Mouse (Mus musculus): Measurements from ENCODE around the gene Klk1b8. TPM values are rescaled to one million over a fixed set of nuclear protein-coding genes. Genes with fewer than 3 reads are reported as not detected.
"Not testable (repeated sequence)": the region's sequence is repeated elsewhere in the genome, so short reads cannot be mapped to it uniquely, and the experiment has no call there.

Klk1b8 gene
- total and polyA plus RNA-seq, 3 experiments: not detected

- Histone ChIP-seq H3K4me3 (no peak overlapping the region), H3K79me2 (replicated peaks; ENCODE audit: control insufficient read depth, insufficient read depth, low read length) (no peaks in the 10 kb centered on the region), H3K36me3 (ENCODE audit: control insufficient read depth, insufficient read depth, low read length) (no peaks in the 10 kb centered on the region), H3K27ac (no peak overlapping the region), H3K9ac (ENCODE audit: low read depth, low read length) (no peak overlapping the region), H3K27me3 (ENCODE audit: control insufficient read depth, insufficient read depth, low read length) (no peaks in the 10 kb centered on the region), H3K4me1 (ENCODE audit: control insufficient read depth, insufficient read depth, low read length) (no peaks in the 10 kb centered on the region)
- TF ChIP-seq POLR2A (IDR thresholded peaks at IDR 0.05; ENCODE audit: insufficient read depth, low read depth, low read length): no peak
- TF ChIP-seq EP300 (IDR thresholded peaks at IDR 0.05; ENCODE audit: insufficient read depth, low read depth, low read length): no peak
- TF ChIP-seq CTCF (IDR thresholded peaks at IDR 0.05): no peak
- WGBS: 63% methylated on average over 3 of the region's 3 CpGs
- intact Hi-C loops (cut with DNase I): no loop called here
- no peak for DNase-seq
Observed at GRCm38 (mm10) chr7:43967058-43967457, 16.6 kb downstream of the Klk1b8 start.

GRCm38 (mm10) chr7:43967612-43968011 is 17.1 kb downstream of the Klk1b8 start:
- intact Hi-C loops (cut with DNase I): no loop called here
- H3K27ac ChIP-seq: no peak overlapping the region
- no peak overlapping the region for H3K4me3 ChIP-seq
- 65% methylated on average over 2 of the region's 2 CpGs for WGBS
- no peak for TF ChIP-seq CTCF (IDR thresholded peaks at IDR 0.05)
- no peak for TF ChIP-seq EP300 (IDR thresholded peaks at IDR 0.05; ENCODE audit: insufficient read depth, low read depth, low read length)
- TF ChIP-seq POLR2A (IDR thresholded peaks at IDR 0.05; ENCODE audit: insufficient read depth, low read depth, low read length): no peak
- DNase-seq: no peak
- H3K27me3 ChIP-seq (ENCODE audit: control insufficient read depth, insufficient read depth, low read length): no peaks in the 10 kb centered on the region
- H3K79me2 ChIP-seq (replicated peaks; ENCODE audit: control insufficient read depth, insufficient read depth, low read length): no peaks in the 10 kb centered on the region
- H3K9ac ChIP-seq (ENCODE audit: low read depth, low read length): no peak overlapping the region
- H3K36me3 ChIP-seq (ENCODE audit: control insufficient read depth, insufficient read depth, low read length): no peaks in the 10 kb centered on the region
- H3K4me1 ChIP-seq (ENCODE audit: control insufficient read depth, insufficient read depth, low read length): no peaks in the 10 kb centered on the region

GRCm38 (mm10) chr7:43975761-43976160 is 25.3 kb downstream of the Klk1b8 start, which contains the start of gene Klk1b9:
TSS of gene Klk1b9 (plus strand) at chr7:43976061.
- H3K27me3 ChIP-seq (ENCODE audit: control insufficient read depth, insufficient read depth, low read length); H3K36me3 ChIP-seq (ENCODE audit: control insufficient read depth, insufficient read depth, low read length); H3K4me1 ChIP-seq (ENCODE audit: control insufficient read depth, insufficient read depth, low read length); H3K27ac ChIP-seq; H3K9ac ChIP-seq (ENCODE audit: low read depth, low read length); intact Hi-C loops (cut with DNase I); DNase-seq; H3K4me3 ChIP-seq; H3K79me2 ChIP-seq (replicated peaks; ENCODE audit: control insufficient read depth, insufficient read depth, low read length): not testable (repeated sequence)
- 58% methylated on average over 1 of the region's 1 CpGs for WGBS

GRCm38 (mm10) chr7:43985657-43986056 is 35.2 kb downstream of the Klk1b8 start:
- Histone ChIP-seq H3K79me2 (replicated peaks; ENCODE audit: control insufficient read depth, insufficient read depth, low read length) (no peaks in the 10 kb centered on the region), H3K27ac (no peak overlapping the region), H3K4me3 (no peak overlapping the region), H3K9ac (ENCODE audit: low read depth, low read length) (no peak overlapping the region), H3K27me3 (ENCODE audit: control insufficient read depth, insufficient read depth, low read length) (no peaks in the 10 kb centered on the region), H3K36me3 (ENCODE audit: control insufficient read depth, insufficient read depth, low read length) (no peaks in the 10 kb centered on the region), H3K4me1 (ENCODE audit: control insufficient read depth, insufficient read depth, low read length) (no peaks in the 10 kb centered on the region)
- intact Hi-C loops (cut with DNase I): no loop called here
- no peak for TF ChIP-seq POLR2A (IDR thresholded peaks at IDR 0.05; ENCODE audit: insufficient read depth, low read depth, low read length)
- no peak for TF ChIP-seq CTCF (IDR thresholded peaks at IDR 0.05)
- no peak for TF ChIP-seq EP300 (IDR thresholded peaks at IDR 0.05; ENCODE audit: insufficient read depth, low read depth, low read length)
- no peak for DNase-seq

GRCm38 (mm10) chr7:43994821-43995220 is 44.4 kb downstream of the Klk1b8 start:
- H3K27ac ChIP-seq; intact Hi-C loops (cut with DNase I); H3K9ac ChIP-seq (ENCODE audit: low read depth, low read length); H3K79me2 ChIP-seq (replicated peaks; ENCODE audit: control insufficient read depth, insufficient read depth, low read length); H3K27me3 ChIP-seq (ENCODE audit: control insufficient read depth, insufficient read depth, low read length); H3K4me3 ChIP-seq; H3K36me3 ChIP-seq (ENCODE audit: control insufficient read depth, insufficient read depth, low read length); H3K4me1 ChIP-seq (ENCODE audit: control insufficient read depth, insufficient read depth, low read length); DNase-seq: not testable (repeated sequence)
- 63% methylated on average over 1 of the region's 1 CpGs for WGBS

- intact Hi-C loops (cut with DNase I); H3K9ac ChIP-seq (ENCODE audit: low read depth, low read length); H3K4me1 ChIP-seq (ENCODE audit: control insufficient read depth, insufficient read depth, low read length); DNase-seq; H3K36me3 ChIP-seq (ENCODE audit: control insufficient read depth, insufficient read depth, low read length); H3K4me3 ChIP-seq; H3K79me2 ChIP-seq (replicated peaks; ENCODE audit: control insufficient read depth, insufficient read depth, low read length); H3K27ac ChIP-seq; H3K27me3 ChIP-seq (ENCODE audit: control insufficient read depth, insufficient read depth, low read length): not testable (repeated sequence)
- 73% methylated on average over 4 of the region's 4 CpGs for WGBS
Observed at GRCm38 (mm10) chr7:43995577-43995976, 45.1 kb downstream of the Klk1b8 start, which contains the start of gene Klk1b11. TSS of gene Klk1b11 (plus strand) at chr7:43995877.

Other genes starting within 250 kb of the Klk1b8 start
- gene Klk13, start 238.1 kb upstream of the Klk1b8 start, total RNA-seq (2021): not detected
- 0.18 and 0.35 TPM in 2 replicates for gene Klk13, start 238.1 kb upstream of the Klk1b8 start, polyA plus RNA-seq (2012; rRNA removed)
- gene Klk12, start 181.8 kb upstream of the Klk1b8 start, total RNA-seq (2021): not detected
- not detected in 2 replicates for gene Klk12, start 181.8 kb upstream of the Klk1b8 start, polyA plus RNA-seq (2012; rRNA removed)
- gene Klk11, start 176.1 kb upstream of the Klk1b8 start, total RNA-seq (2021): under 1 TPM; 0.25 to 0.44 TPM
- gene Klk11, start 176.1 kb upstream of the Klk1b8 start, polyA plus RNA-seq (2012; rRNA removed): 0.20 and 0.78 TPM in 2 replicates
- gene Klk10, start 169.6 kb upstream of the Klk1b8 start, total RNA-seq (2021): under 1 TPM; 0.27 to 0.65 TPM
- 0.70 and 1.8 TPM in 2 replicates for gene Klk10, start 169.6 kb upstream of the Klk1b8 start, polyA plus RNA-seq (2012; rRNA removed)
- gene Klk9, start 158.8 kb upstream of the Klk1b8 start, total RNA-seq (2021): not detected
- 0.12 TPM in 2 replicates for gene Klk9, start 158.8 kb upstream of the Klk1b8 start, polyA plus RNA-seq (2012; rRNA removed)
- 10 to 100 TPM; 10.6 TPM for gene Klk8, start 153.1 kb upstream of the Klk1b8 start, total RNA-seq (2021)
- gene Klk8, start 153.1 kb upstream of the Klk1b8 start, polyA plus RNA-seq (2012; rRNA removed): 8.5 and 9.0 TPM in 2 replicates
- gene Klk7, start 139.4 kb upstream of the Klk1b8 start, total RNA-seq (2021): not detected
- 0.08 TPM in 1 of 2 replicates, not detected in the other for gene Klk7, start 139.4 kb upstream of the Klk1b8 start, polyA plus RNA-seq (2012; rRNA removed)
- gene Klk6, start 126.2 kb upstream of the Klk1b8 start, total RNA-seq (2021): not detected
- gene Klk6, start 126.2 kb upstream of the Klk1b8 start, polyA plus RNA-seq (2012; rRNA removed): not detected in 2 replicates
- not detected for gene Klk5, start 108.7 kb upstream of the Klk1b8 start, total RNA-seq (2021)
- gene Klk5, start 108.7 kb upstream of the Klk1b8 start, polyA plus RNA-seq (2012; rRNA removed): not detected in 2 replicates
- not detected for gene Klk4, start 69.5 kb upstream of the Klk1b8 start, total RNA-seq (2021)
- gene Klk4, start 69.5 kb upstream of the Klk1b8 start, polyA plus RNA-seq (2012; rRNA removed): not detected in 2 replicates
- not detected for gene Klk15, start 16.9 kb upstream of the Klk1b8 start, total RNA-seq (2021)
- gene Klk15, start 16.9 kb upstream of the Klk1b8 start, polyA plus RNA-seq (2012; rRNA removed): not detected in 2 replicates
- not detected for gene Klk1b1, start 16.1 kb downstream of the Klk1b8 start, total RNA-seq (2021)
- not detected in 2 replicates for gene Klk1b1, start 16.1 kb downstream of the Klk1b8 start, polyA plus RNA-seq (2012; rRNA removed)
- gene Klk1b9, start 25.4 kb downstream of the Klk1b8 start, total RNA-seq (2021): not detected
- not detected in 2 replicates for gene Klk1b9, start 25.4 kb downstream of the Klk1b8 start, polyA plus RNA-seq (2012; rRNA removed)
- gene Klk1b11, start 45.2 kb downstream of the Klk1b8 start, total RNA-seq (2021): not detected
- gene Klk1b11, start 45.2 kb downstream of the Klk1b8 start, polyA plus RNA-seq (2012; rRNA removed): not detected in 2 replicates
- gene Klk1b26, start 61.5 kb downstream of the Klk1b8 start, total RNA-seq (2021): 1 to 10 TPM; 1.5 to 2.6 TPM
- gene Klk1b26, start 61.5 kb downstream of the Klk1b8 start, polyA plus RNA-seq (2012; rRNA removed): 0.15 and 0.90 TPM in 2 replicates
- not detected for gene Klk1b27, start 101.6 kb downstream of the Klk1b8 start, total RNA-seq (2021)
- gene Klk1b27, start 101.6 kb downstream of the Klk1b8 start, polyA plus RNA-seq (2012; rRNA removed): not detected in 2 replicates
- not detected for gene Klk1b21, start 151.7 kb downstream of the Klk1b8 start, total RNA-seq (2021)
- not detected in 2 replicates for gene Klk1b21, start 151.7 kb downstream of the Klk1b8 start, polyA plus RNA-seq (2012; rRNA removed)
- gene Klk1b22, start 162.0 kb downstream of the Klk1b8 start, total RNA-seq (2021): not detected
- gene Klk1b22, start 162.0 kb downstream of the Klk1b8 start, polyA plus RNA-seq (2012; rRNA removed): 4.0 TPM in 1 of 2 replicates, not detected in the other
- not detected for gene Klk1b16, start 186.1 kb downstream of the Klk1b8 start, total RNA-seq (2021)
- gene Klk1b16, start 186.1 kb downstream of the Klk1b8 start, polyA plus RNA-seq (2012; rRNA removed): not detected in 2 replicates
- gene Klk1b24, start 237.6 kb downstream of the Klk1b8 start, total RNA-seq (2021): not detected
- not detected in 2 replicates for gene Klk1b24, start 237.6 kb downstream of the Klk1b8 start, polyA plus RNA-seq (2012; rRNA removed)
- not detected for gene Klk1b3, start 247.5 kb downstream of the Klk1b8 start, total RNA-seq (2021)
- gene Klk1b3, start 247.5 kb downstream of the Klk1b8 start, polyA plus RNA-seq (2012; rRNA removed): not detected in 2 replicates